Mouse (Mus musculus) heart, postnatal 0 days (tissue): Measurements from ENCODE around the gene Bbs9. TPM values are rescaled to one million over a fixed set of nuclear protein-coding genes. Genes with fewer than 3 reads are reported as not detected.

Source experiments
- ATAC-seq: fragments of 200-750 bp; cut with Nextera tagmentation; 2 replicates; pipeline ENCODE4 v1.8.0; 2017; ENCODE audit warnings: low read depth, moderate number of reproducible peaks, moderate library complexity; ENCODE audit not compliant: insufficient read depth
- DNase-seq: peaks from one replicate; pipeline ENCODE4 v3.0.0-alpha.2; 2016; ENCODE audit warnings: low spot score
- H3K27ac ChIP-seq: fragments of 300-500 bp; sonication (generic); 2 replicates; pipeline ENCODE4 v1.5.1; 2014; ENCODE audit warnings: low read depth, mild to moderate bottlenecking
- H3K27me3 ChIP-seq: fragments of 300-500 bp; sonication (generic); 2 replicates; pipeline ENCODE4 v1.6.1; 2014; ENCODE audit warnings: low read length, mixed read lengths; ENCODE audit not compliant: control insufficient read depth, insufficient read depth
- H3K36me3 ChIP-seq: fragments of 300-500 bp; sonication (generic); replicated peaks from 2 replicates; pipeline ENCODE4 v1.6.1; 2014; ENCODE audit warnings: low read length, mixed read lengths; ENCODE audit not compliant: control insufficient read depth, insufficient read depth
- H3K4me1 ChIP-seq: fragments of 300-500 bp; sonication (generic); 2 replicates; pipeline ENCODE4 v1.6.1; 2014; ENCODE audit warnings: antibody characterized with exemption; ENCODE audit not compliant: control insufficient read depth, insufficient read depth
- H3K4me2 ChIP-seq: fragments of 300-500 bp; sonication (generic); 2 replicates; pipeline ENCODE4 v1.6.1; 2014; ENCODE audit warnings: low read depth, mild to moderate bottlenecking, low read length, moderate library complexity
- H3K4me3 ChIP-seq: fragments of 300-500 bp; sonication (generic); 2 replicates; pipeline ENCODE4 v1.5.1; 2014; ENCODE audit warnings: low read depth, low read length
- H3K9ac ChIP-seq: fragments of 300-500 bp; sonication (generic); replicated peaks from 2 replicates; pipeline ENCODE4 v1.6.1; 2014; ENCODE audit warnings: low read depth, low read length, mixed read lengths
- H3K9me3 ChIP-seq: fragments of 300-500 bp; sonication (generic); replicated peaks from 2 replicates; pipeline ENCODE4 v1.6.1; 2016; ENCODE audit warnings: low read length; ENCODE audit not compliant: control insufficient read depth
- CTCF ChIP-seq: IDR thresholded peaks from 2 replicates; pipeline ENCODE4 v1.5.1; 2016; ENCODE audit warnings: antibody characterized with exemption, control low read depth, low read depth
- EP300 ChIP-seq: IDR thresholded peaks from 2 replicates; pipeline ENCODE4 v1.6.1; 2016; ENCODE audit warnings: antibody characterized with exemption, low read depth
- WGBS: fragments of 180-500 bp; shearing (Covaris S2); extraction: QIAGEN DNeasy Blood & Tissue Kit; methylation state at CpG from one replicate; pipeline ENCODE4 v1.1.7; 2014; 5-methylcytosine and 5-hydroxymethylcytosine counted together
- polyA plus RNA-seq: library from polyadenylated mRNA; unstranded; fragments of >200 nt; fragmentation: Nextera tagmentation; extraction: Ambion mirVana; gene quantifications from 2 replicates; pipeline ENCODE4 v1.2.1, GENCODE M21; 2015
- total RNA-seq: library from RNA; depleted of rRNA; stranded (reverse); fragments of >200 nt; gene quantifications from 2 replicates; pipeline ENCODE4 v1.2.3, GENCODE M21; 2014; ENCODE audit warnings: low replicate concordance

The Bbs9 gene
- total and polyA plus RNA-seq, 2 experiments from 2014 or later, result 5.2 to 18.9 TPM

DNA sequence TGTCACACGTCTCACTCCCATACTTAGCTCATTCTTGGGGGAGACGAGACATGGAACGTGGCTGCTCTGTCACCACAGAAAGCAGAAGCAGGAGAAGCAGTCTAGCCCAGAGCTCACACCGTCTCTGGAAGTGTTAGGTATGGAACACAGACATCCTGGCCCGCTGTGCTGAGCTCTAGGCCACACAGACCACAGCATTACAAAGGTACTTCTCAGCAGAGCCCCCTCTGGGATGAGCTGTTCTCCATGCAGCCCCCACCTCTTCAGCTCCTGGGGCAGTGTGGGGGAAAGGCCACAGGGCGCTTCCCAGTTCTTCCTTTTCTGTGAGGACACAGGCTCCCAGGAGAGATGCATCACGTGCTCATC lies 339.6 kb downstream of the Bbs9 start:
- 0 out of 2 replicates have a peak, but pooled peaks have one; percentile 36 for ATAC-seq
- H3K4me1 ChIP-seq, result peaks cover 18% of the 10 kb centered on the region; the same call in 1 of the 2 replicates
- H3K4me3 ChIP-seq, result no peak overlapping the region
- H3K27me3 ChIP-seq, result no peaks in the 10 kb centered on the region
- H3K27ac ChIP-seq, result no peak overlapping the region
- no peak for DNase-seq
- no peak overlapping the region for H3K9ac ChIP-seq
- whole genome bisulfite sequencing, result 35% methylated on average over 7 of the region's 7 CpGs
- no peaks in the 10 kb centered on the region for H3K9me3 ChIP-seq
- no peaks in the 10 kb centered on the region for H3K36me3 ChIP-seq
- H3K4me2 ChIP-seq, result no peak overlapping the region
- no peak for TF ChIP-seq EP300
- TF ChIP-seq CTCF, result no peak

DNA sequence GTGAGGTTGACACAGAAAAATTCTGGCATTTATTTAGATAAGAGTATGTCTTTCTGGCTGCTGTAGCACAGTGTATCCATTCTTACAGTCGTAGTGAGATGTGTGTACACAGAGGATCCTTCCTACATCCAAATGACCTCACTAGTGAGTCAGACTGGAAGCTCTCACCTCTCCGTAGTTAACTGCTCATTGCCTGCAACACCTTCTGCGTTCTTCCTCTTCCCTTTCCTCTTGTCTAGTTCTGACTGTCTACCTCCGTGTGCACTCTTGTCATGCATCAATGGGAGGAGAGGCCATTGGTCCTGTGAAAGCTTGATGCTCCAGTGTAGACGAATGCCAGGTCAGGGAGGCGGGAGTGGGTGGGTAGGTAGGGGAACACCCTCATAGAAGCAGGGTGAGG lies 344.0 kb downstream of the Bbs9 start:
- Histone ChIP-seq H3K36me3 (no peaks in the 10 kb centered on the region), H3K4me3 (no peak overlapping the region), H3K4me1 (peaks cover 18% of the 10 kb centered on the region; the same call in 1 of the 2 replicates), H3K9me3 (no peaks in the 10 kb centered on the region), H3K9ac (no peak overlapping the region), H3K27ac (no peak overlapping the region), H3K27me3 (no peaks in the 10 kb centered on the region), H3K4me2 (no peak overlapping the region)
- TF ChIP-seq CTCF (no peak), EP300 (no peak)
- 81% methylated on average over 6 of the region's 6 CpGs for WGBS
- ATAC-seq (no peak), DNase-seq (no peak)

DNA sequence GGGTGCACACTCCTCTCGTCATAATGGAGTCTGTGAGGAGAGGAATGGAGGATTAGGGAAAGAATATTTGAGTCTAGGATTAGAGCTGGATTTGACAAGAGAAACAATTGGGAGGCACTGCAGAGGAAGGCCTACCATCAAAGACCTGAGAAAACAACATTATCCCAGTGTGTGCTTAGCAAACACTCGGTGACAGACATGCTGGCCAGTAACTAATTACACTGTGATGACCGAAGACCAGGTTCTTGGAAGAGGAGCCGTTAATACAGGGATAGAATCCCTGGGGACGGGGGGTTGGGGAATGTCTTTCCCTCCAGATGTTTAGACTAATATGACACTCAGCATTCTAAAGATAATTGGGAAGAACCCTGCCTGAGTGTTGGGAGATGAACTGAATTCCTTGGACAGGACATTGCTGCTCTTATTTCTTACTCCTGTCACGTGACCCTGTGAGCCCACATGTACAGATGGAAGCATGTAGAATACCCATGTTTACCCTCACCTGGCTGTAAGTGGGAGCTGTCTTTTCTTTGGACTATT lies 345.2 kb downstream of the Bbs9 start:
- H3K36me3 ChIP-seq, result no peaks in the 10 kb centered on the region
- H3K4me3 ChIP-seq, result no peak overlapping the region
- H3K9ac ChIP-seq, result no peak overlapping the region
- H3K9me3 ChIP-seq, result no peaks in the 10 kb centered on the region
- no peak overlapping the region for H3K4me2 ChIP-seq
- TF ChIP-seq EP300, result no peak
- TF ChIP-seq CTCF, result no peak
- 61% methylated on average over 6 of the region's 6 CpGs for WGBS
- H3K27ac ChIP-seq, result no peak overlapping the region
- DNase-seq, result no peak
- no peak for ATAC-seq
- H3K27me3 ChIP-seq, result no peaks in the 10 kb centered on the region
- H3K4me1 ChIP-seq, result 0 out of 2 replicates have a peak, but pooled peaks cover 7% of the 10 kb centered on the region

DNA sequence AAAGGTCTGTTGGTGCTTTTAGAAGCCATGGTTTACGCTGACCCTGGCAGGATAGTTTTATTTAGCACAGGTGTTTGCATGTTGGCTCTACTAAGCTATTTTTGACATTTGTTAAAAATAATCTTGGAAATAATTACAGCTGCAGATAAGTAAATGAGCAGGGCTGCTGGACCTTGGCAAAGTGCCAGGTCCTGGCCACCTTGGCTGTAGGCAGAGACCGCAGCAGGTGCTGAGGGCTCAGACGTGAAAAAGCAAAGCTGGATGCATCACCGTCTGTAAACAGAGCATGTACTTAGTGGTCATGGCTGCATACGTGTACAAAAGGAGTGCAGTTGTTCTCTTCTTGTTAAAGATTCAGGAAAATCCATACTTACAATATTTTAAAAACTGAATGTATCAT lies 347.3 kb downstream of the Bbs9 start:
- ATAC-seq, result no peak
- H3K4me1 ChIP-seq, result 0 out of 2 replicates have a peak, but pooled peaks cover 4% of the 10 kb centered on the region
- no peak overlapping the region for H3K4me3 ChIP-seq
- 43% methylated on average over 5 of the region's 5 CpGs for WGBS
- no peak overlapping the region for H3K27ac ChIP-seq
- no peaks in the 10 kb centered on the region for H3K36me3 ChIP-seq
- no peak overlapping the region for H3K9ac ChIP-seq
- H3K4me2 ChIP-seq, result peak overlapping the region; percentile 28; the same call in 1 of the 2 replicates
- no peak for DNase-seq
- TF ChIP-seq EP300, result no peak
- no peak for TF ChIP-seq CTCF
- no peaks in the 10 kb centered on the region for H3K9me3 ChIP-seq
- no peaks in the 10 kb centered on the region for H3K27me3 ChIP-seq

DNA sequence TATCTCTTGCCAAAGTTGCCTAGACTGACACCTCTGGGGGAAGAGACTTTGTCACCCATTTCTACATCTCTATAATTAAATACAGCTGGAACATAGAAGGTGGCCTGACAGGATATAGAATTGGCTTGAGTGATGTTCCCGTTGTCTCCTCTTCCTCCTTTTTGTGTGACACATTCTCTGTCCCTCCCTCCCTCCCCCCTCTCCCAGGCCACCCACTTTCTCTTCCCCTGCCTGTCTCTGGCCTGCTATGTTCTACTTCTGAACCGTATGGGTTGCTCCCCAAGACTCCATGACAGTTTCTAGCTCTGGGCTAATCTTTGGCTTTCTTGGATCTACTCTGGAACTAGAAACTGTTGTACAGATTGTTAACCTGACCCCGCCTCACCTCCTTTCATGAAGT lies 348.3 kb downstream of the Bbs9 start:
- H3K9ac ChIP-seq, result no peak overlapping the region
- no peak for TF ChIP-seq CTCF
- no peak for TF ChIP-seq EP300
- H3K9me3 ChIP-seq, result no peaks in the 10 kb centered on the region
- 59% methylated on average over 3 of the region's 3 CpGs for WGBS
- no peak overlapping the region for H3K27ac ChIP-seq
- no peak overlapping the region for H3K4me2 ChIP-seq
- no peaks in the 10 kb centered on the region for H3K27me3 ChIP-seq
- H3K36me3 ChIP-seq, result no peaks in the 10 kb centered on the region
- DNase-seq, result no peak
- H3K4me3 ChIP-seq, result no peak overlapping the region
- H3K4me1 ChIP-seq, result 0 out of 2 replicates have a peak, but pooled peaks cover 4% of the 10 kb centered on the region
- no peak for ATAC-seq

DNA sequence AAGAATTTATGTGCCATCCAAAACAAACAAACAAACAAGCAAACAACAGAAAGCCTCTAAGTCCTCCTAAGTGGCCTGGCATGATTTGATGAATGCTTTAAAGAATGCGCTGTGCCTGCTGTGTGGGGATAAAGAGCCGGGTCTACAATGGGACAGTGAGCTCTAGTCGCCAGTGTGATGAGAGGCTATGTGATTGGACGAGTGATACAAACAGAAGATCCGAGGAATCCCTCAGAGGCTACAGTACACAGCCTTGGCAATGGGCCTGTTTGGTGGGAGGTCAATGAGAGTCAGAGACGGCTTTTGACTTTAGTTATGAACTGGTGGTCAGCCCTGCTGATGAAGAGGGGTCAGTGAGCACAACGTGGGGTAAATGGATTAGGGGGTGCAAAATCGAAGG lies 349.4 kb downstream of the Bbs9 start:
- no peaks in the 10 kb centered on the region for H3K9me3 ChIP-seq
- H3K4me2 ChIP-seq, result no peak overlapping the region
- TF ChIP-seq CTCF (no peak), EP300 (no peak)
- 0 out of 2 replicates have a peak, but pooled peaks cover 4% of the 10 kb centered on the region for H3K4me1 ChIP-seq
- ATAC-seq (no peak), DNase-seq (no peak)
- H3K27ac ChIP-seq, result no peak overlapping the region
- 63% methylated on average over 8 of the region's 8 CpGs for WGBS
- no peaks in the 10 kb centered on the region for H3K36me3 ChIP-seq
- no peak overlapping the region for H3K4me3 ChIP-seq
- no peak overlapping the region for H3K9ac ChIP-seq
- no peaks in the 10 kb centered on the region for H3K27me3 ChIP-seq
